11 mouse cellular contexts compared by ENCODE assay signal in genomic region chr2:60923111-60923510, GRCm38 (mm10). TPM values are rescaled to one million over a fixed set of nuclear protein-coding genes. Genes with fewer than 3 reads are reported as not detected.
DNase-seq lines count a peak whose midpoint lies in the region; ATAC-seq and TF ChIP-seq lines count a peak whose summit lies in the region.
"Had no signal": no experiment of that assay in that cellular context is flagged by ENCODE, and none has a peak within 500 bp of the region (broad histone marks: within the 10 kb centered on the region; RNA-seq: fewer than 3 reads in every experiment).

No protein-coding gene starts in this region.

- TF ChIP-seq CTCF in cerebellum, adult 2 months (IDR thresholded peaks at IDR 0.05; ENCODE audit: borderline replicate concordance, insufficient read depth, low read depth, low read length) = no peak

- H3K27ac ChIP-seq in kidney, embryonic 15.5 days = peak overlapping the region; percentile 76
- no peak overlapping the region for H3K27ac ChIP-seq in embryonic facial prominence, embryonic 10.5 days (replicated peaks)
- no peak overlapping the region for H3K27ac ChIP-seq in limb, embryonic 12.5 days
- H3K27ac ChIP-seq in cerebellum, adult 2 months (ENCODE audit: insufficient read depth, low read length) = no peak overlapping the region

- 55% methylated on average over 6 of the region's 6 CpGs for WGBS in kidney, embryonic 15.5 days
- whole genome bisulfite sequencing in embryonic facial prominence, embryonic 10.5 days = 65% methylated on average over 6 of the region's 6 CpGs
- WGBS in limb, embryonic 12.5 days = 57% methylated on average over 6 of the region's 6 CpGs
- 72% methylated on average over 6 of the region's 6 CpGs for WGBS in cerebellum, adult 2 months

- TF ChIP-seq POLR2A in cerebellum, adult 2 months (IDR thresholded peaks at IDR 0.05; ENCODE audit: borderline replicate concordance, insufficient read depth, low read length) = no peak

- intact Hi-C loops in left cerebral cortex, postnatal 10 days (cut with DNase I) = no loop called here

- no peaks in the 10 kb centered on the region for H3K36me3 ChIP-seq in kidney, embryonic 15.5 days
- no peaks in the 10 kb centered on the region for H3K36me3 ChIP-seq in embryonic facial prominence, embryonic 10.5 days (replicated peaks)
- H3K36me3 ChIP-seq in limb, embryonic 12.5 days = no peaks in the 10 kb centered on the region

- no peaks in the 10 kb centered on the region for H3K27me3 ChIP-seq in kidney, embryonic 15.5 days
- no peaks in the 10 kb centered on the region for H3K27me3 ChIP-seq in embryonic facial prominence, embryonic 10.5 days (replicated peaks; ENCODE audit: low read depth, poor library complexity, severe bottlenecking)
- H3K27me3 ChIP-seq in limb, embryonic 12.5 days = no peaks in the 10 kb centered on the region
- H3K27me3 ChIP-seq in cerebellum, adult 2 months (ENCODE audit: control insufficient read depth, insufficient read depth, low read length) = no peaks in the 10 kb centered on the region

- ATAC-seq in kidney, embryonic 15.5 days (replicated peaks; ENCODE audit: low FRiP score) = peak; percentile 68
- ATAC-seq in limb, embryonic 12.5 days (ENCODE audit: insufficient number of reproducible peaks, insufficient read depth, low FRiP score, low TSS enrichment, low read depth) = peak; percentile 63; the same call in 1 of the 2 replicates

- no peak overlapping the region for H3K4me2 ChIP-seq in kidney, embryonic 15.5 days
- H3K4me2 ChIP-seq in limb, embryonic 12.5 days = no peak overlapping the region
- H3K4me2 ChIP-seq: midbrain, embryonic 11.5 days had no signal

- H3K4me1 ChIP-seq in kidney, embryonic 15.5 days = peaks cover 41% of the 10 kb centered on the region
- peaks cover 48% of the 10 kb centered on the region for H3K4me1 ChIP-seq in embryonic facial prominence, embryonic 10.5 days
- peaks cover 24% of the 10 kb centered on the region for H3K4me1 ChIP-seq in limb, embryonic 12.5 days (replicated peaks)
- no peaks in the 10 kb centered on the region; the same call in 1 of the 2 replicates for H3K4me1 ChIP-seq in cerebellum, adult 2 months (ENCODE audit: control insufficient read depth, insufficient read depth, low read length)

- no peak overlapping the region for H3K9ac ChIP-seq in kidney, embryonic 15.5 days
- H3K9ac ChIP-seq in limb, embryonic 12.5 days (replicated peaks) = no peak overlapping the region

- no peaks in the 10 kb centered on the region for H3K9me3 ChIP-seq in kidney, embryonic 15.5 days (replicated peaks)
- H3K9me3 ChIP-seq in embryonic facial prominence, embryonic 10.5 days = no peaks in the 10 kb centered on the region
- no peaks in the 10 kb centered on the region for H3K9me3 ChIP-seq in limb, embryonic 12.5 days

- H3K4me3 ChIP-seq in kidney, embryonic 15.5 days (replicated peaks) = no peak overlapping the region
- no peak overlapping the region for H3K4me3 ChIP-seq in embryonic facial prominence, embryonic 10.5 days
- no peak overlapping the region for H3K4me3 ChIP-seq in limb, embryonic 12.5 days (replicated peaks)
- H3K4me3 ChIP-seq in cerebellum, adult 2 months (replicated peaks; ENCODE audit: insufficient read depth, low read depth, low read length) = no peak overlapping the region

- DNase-seq in kidney, adult 9 months = no peak
- peak; percentile 36 for DNase-seq in CD4-positive, CD25-positive, alpha-beta regulatory T cell, adult 2 months (ENCODE audit: low read depth, low spot score)
- peak; percentile 44 for DNase-seq in embryonic facial prominence, embryonic 10.5 days (ENCODE audit: low spot score)
- DNase-seq in left cerebral cortex, postnatal 10 days (ENCODE audit: extremely low spot score in 1 of 2, low spot score in 2 of 2) = no peak
- DNase-seq in cerebellum, adult 2 months = no peak
- DNase-seq in adrenal gland, adult 18-20 months (ENCODE audit: low spot score in 2 of 2) = no peak
- DNase-seq: cerebellum, adult 9-10 months; layer of hippocampus, postnatal 36 days had no signal

RNA-seq across cellular contexts. Expression of gene Rbms1, which starts 39.9 kb away (rescaled TPM):
- polyA plus RNA-seq in kidney, embryonic 15.5 days (2015; fragmentation: Nextera tagmentation; extraction: Ambion mirVana) = 109 and 117 TPM in 2 replicates
- 103 and 106 TPM in 2 replicates for polyA plus RNA-seq in embryonic facial prominence, embryonic 10.5 days (2016; fragmentation: Nextera tagmentation; extraction: Ambion mirVana)
- polyA plus RNA-seq in limb, embryonic 12.5 days (2016; fragmentation: Nextera tagmentation; extraction: Ambion mirVana) = 101 and 114 TPM in 2 replicates
- 10 to 100 TPM; 24.9 to 30.4 TPM for total RNA-seq in left cerebral cortex, postnatal 10 days (2021)
- polyA plus RNA-seq in cerebellum, adult 2 months (2012; rRNA removed) = 23.5 and 25.5 TPM in 2 replicates
- total RNA-seq in adrenal gland, adult 18-20 months (2021) = 10 to 100 TPM; 43.4 to 51.9 TPM

Comparison
In these comparisons a context has a peak if more than half of its experiments do, and no peak if none do; other contexts are left out.
1. DNase-seq: peak in CD4-positive, CD25-positive, alpha-beta regulatory T cell, adult 2 months (single experiment) and embryonic facial prominence, embryonic 10.5 days (single experiment); none in kidney, adult 9 months (single experiment), left cerebral cortex, postnatal 10 days (0 of 2), cerebellum, adult 2 months (0 of 2) and adrenal gland, adult 18-20 months (0 of 2).